Comparison of ENCODE assay signal across 8 mouse cellular contexts in the genomic region with DNA sequence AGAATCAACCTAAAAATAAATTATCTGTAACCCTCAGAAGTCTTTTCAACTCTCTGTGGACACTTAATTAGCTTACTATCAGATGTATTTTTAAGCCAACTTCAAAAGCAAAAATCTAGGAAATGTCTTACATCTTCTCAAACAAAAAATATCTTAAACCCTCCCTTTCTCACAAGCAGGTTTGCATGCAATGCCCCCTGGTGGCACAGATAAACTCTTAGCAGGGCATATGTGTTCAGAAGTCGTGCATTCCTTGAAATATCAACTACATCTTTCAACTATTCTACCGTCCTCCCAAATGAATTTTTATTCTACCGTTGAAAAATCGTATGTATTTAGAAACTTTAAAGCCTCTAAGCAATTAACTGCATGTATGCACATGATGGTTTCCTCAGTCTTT. TPM values are rescaled to one million over a fixed set of nuclear protein-coding genes. Genes with fewer than 3 reads are reported as not detected.
DNase-seq lines count a peak whose midpoint lies in the region; ATAC-seq lines count a peak whose summit lies in the region.

No protein-coding gene starts in this region.

- ATAC-seq in frontal cortex, adult (ENCODE audit: low TSS enrichment), result 0 out of 2 replicates have a peak, but pooled peaks have one; percentile 64

- DNase-seq in heart, postnatal 14 days, result peak; percentile 38 to 45
- no peak for DNase-seq in heart, adult 9 months (ENCODE audit: low spot score in 2 of 2)
- DNase-seq in A20 (ENCODE audit: low read depth, low spot score) (peak; percentile 69), NIH3T3 (ENCODE audit: low read depth) (peak; percentile 83)
- DNase-seq in left cerebral cortex, postnatal 14 days (ENCODE audit: low spot score in 2 of 2), result peak; percentile 47 to 63
- peak; percentile 60 for DNase-seq in right cerebral cortex, postnatal 14 days
- DNase-seq in Muller cell, postnatal 12 days (ENCODE audit: inconsistent ontology term), result no peak

- intact Hi-C loops in heart, postnatal 14 days (cut with DNase I), result no loop called here
- intact Hi-C loops in left cerebral cortex, postnatal 14 days (cut with DNase I), result loop anchor here (5.0 kb wide), 1 partner anchor 294 kb away; no protein-coding TSS in a partner anchor

RNA-seq across cellular contexts. Expression of gene Hibadh, which starts 39.1 kb away (rescaled TPM):
- 100 to 1,000 TPM; 188 to 192 TPM for total RNA-seq in heart, postnatal 14 days (2021)
- total RNA-seq in left cerebral cortex, postnatal 14 days (2021), result 10 to 100 TPM; 38.3 to 40.6 TPM

Comparison
In these comparisons a context has a peak if more than half of its experiments do, and no peak if none do; other contexts are left out.
1. DNase-seq: peak in heart, postnatal 14 days (2 of 2), A20 (single experiment), NIH3T3 (single experiment), left cerebral cortex, postnatal 14 days (2 of 2) and right cerebral cortex, postnatal 14 days (single experiment); none in heart, adult 9 months (0 of 2) and Muller cell, postnatal 12 days (single experiment).
2. RNA of gene Hibadh, which starts 39.1 kb away (total RNA-seq): 188 to 192 TPM in heart, postnatal 14 days; 38.3 to 40.6 TPM in left cerebral cortex, postnatal 14 days; every median in the first group is over 4 times any median in the second.